8 mouse cellular contexts compared by ENCODE assay signal in the genomic region with DNA sequence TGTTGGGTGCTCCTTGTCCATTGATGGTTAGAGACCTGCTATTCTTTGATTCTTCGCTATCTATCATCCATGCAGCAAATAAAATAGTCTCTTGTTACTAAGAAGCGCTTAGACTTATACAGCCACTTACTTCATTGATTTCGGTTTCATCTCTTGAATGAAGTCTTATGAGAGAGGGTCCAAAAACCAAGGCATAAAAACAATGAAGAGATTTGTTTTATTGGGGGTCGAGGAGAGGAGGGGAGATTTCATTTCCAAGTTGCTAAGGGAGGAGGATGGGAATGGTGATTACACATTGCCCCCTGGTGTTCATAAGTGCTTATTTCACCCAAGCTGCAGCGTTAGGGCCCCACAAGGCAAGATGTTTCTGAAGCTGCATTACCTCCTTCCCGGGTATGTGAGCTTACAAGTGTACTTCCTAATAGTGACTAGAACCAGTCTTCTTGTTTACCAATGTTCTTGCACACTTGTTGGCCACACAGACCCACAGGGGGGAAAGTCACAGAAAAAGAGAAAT.
DNase-seq lines count a peak whose midpoint lies in the region; ATAC-seq and TF ChIP-seq lines count a peak whose summit lies in the region.

No protein-coding gene starts in this region.

- no peak for ATAC-seq in hindbrain, postnatal 0 days
- ATAC-seq in lung, postnatal 0 days = no peak

- WGBS in hindbrain, postnatal 0 days = 36% methylated on average over 6 of the region's 6 CpGs
- WGBS in lung, postnatal 0 days = 40% methylated on average over 6 of the region's 6 CpGs

- peak; percentile 44 for DNase-seq in left cerebral cortex, adult 18-20 months (ENCODE audit: low spot score in 2 of 2)
- DNase-seq in left cerebral cortex, postnatal 36 days (ENCODE audit: low spot score in 2 of 2) = no peak
- DNase-seq in R1 (ENCODE audit: low read depth, low spot score) = peak; percentile 53
- peak; percentile 49 for DNase-seq in embryo, embryonic 11.5 days (ENCODE audit: low read depth, low spot score)
- peak; percentile 83 for DNase-seq in hindbrain, postnatal 0 days (ENCODE audit: low spot score)
- DNase-seq in lung, postnatal 0 days (ENCODE audit: low spot score) = peak; percentile 72
- peak; percentile 38 for DNase-seq in right cerebral cortex, postnatal 4 days
- DNase-seq in natural killer cell, adult 2 months (ENCODE audit: low spot score in 2 of 2) = no peak

- intact Hi-C loops in left cerebral cortex, postnatal 36 days (cut with DNase I) = loop anchor here (1.0 kb wide), 1 partner anchor 1093 kb away; no protein-coding TSS in a partner anchor

- no peak for TF ChIP-seq EP300 in lung, postnatal 0 days (IDR thresholded peaks at IDR 0.05)

- H3K27ac ChIP-seq in hindbrain, postnatal 0 days = no peak overlapping the region
- no peak overlapping the region for H3K27ac ChIP-seq in lung, postnatal 0 days (ENCODE audit: low read length)

- no peak overlapping the region for H3K4me3 ChIP-seq in hindbrain, postnatal 0 days (ENCODE audit: low read length)
- no peak overlapping the region for H3K4me3 ChIP-seq in lung, postnatal 0 days (ENCODE audit: low read depth, low read length)

- H3K9ac ChIP-seq in hindbrain, postnatal 0 days (replicated peaks; ENCODE audit: low read length) = no peak overlapping the region
- H3K9ac ChIP-seq in lung, postnatal 0 days (replicated peaks; ENCODE audit: low read depth) = no peak overlapping the region

- no peaks in the 10 kb centered on the region for H3K27me3 ChIP-seq in hindbrain, postnatal 0 days (ENCODE audit: insufficient read depth, low read length)
- H3K27me3 ChIP-seq in lung, postnatal 0 days (replicated peaks; ENCODE audit: insufficient read depth, low read length) = no peaks in the 10 kb centered on the region

- no peaks in the 10 kb centered on the region for H3K4me1 ChIP-seq in hindbrain, postnatal 0 days (ENCODE audit: insufficient read depth, low read length)
- H3K4me1 ChIP-seq in lung, postnatal 0 days (ENCODE audit: insufficient read depth, low read depth, low read length) = no peaks in the 10 kb centered on the region

- TF ChIP-seq CTCF in hindbrain, postnatal 0 days (IDR thresholded peaks at IDR 0.05; ENCODE audit: low read depth) = peak; percentile 88
- TF ChIP-seq CTCF in lung, postnatal 0 days (IDR thresholded peaks at IDR 0.05) = peak; percentile 87

- H3K9me3 ChIP-seq in hindbrain, postnatal 0 days (ENCODE audit: low read length) = no peaks in the 10 kb centered on the region
- no peaks in the 10 kb centered on the region for H3K9me3 ChIP-seq in lung, postnatal 0 days (ENCODE audit: low read length)

- H3K36me3 ChIP-seq in hindbrain, postnatal 0 days (ENCODE audit: insufficient read depth, low read length) = no peaks in the 10 kb centered on the region
- H3K36me3 ChIP-seq in lung, postnatal 0 days (ENCODE audit: insufficient read depth, low read length) = no peaks in the 10 kb centered on the region

- no peak overlapping the region for H3K4me2 ChIP-seq in hindbrain, postnatal 0 days (ENCODE audit: low read depth, low read length)
- H3K4me2 ChIP-seq in lung, postnatal 0 days (replicated peaks; ENCODE audit: low read depth, low read length) = no peak overlapping the region

Comparison
In these comparisons a context has a peak if more than half of its experiments do, and no peak if none do; other contexts are left out.
1. DNase-seq: peak in left cerebral cortex, adult 18-20 months (2 of 2), R1 (single experiment), embryo, embryonic 11.5 days (single experiment), hindbrain, postnatal 0 days (single experiment), lung, postnatal 0 days (single experiment) and right cerebral cortex, postnatal 4 days (single experiment); none in left cerebral cortex, postnatal 36 days (0 of 2) and natural killer cell, adult 2 months (0 of 2).